Mouse (Mus musculus): ENCODE data around the gene Lif. TPM values are rescaled to one million over a fixed set of nuclear protein-coding genes. Genes with fewer than 3 reads are reported as not detected.

Lif gene
- total RNA-seq, 2 experiments from 2014 or later = 1.3 to 2.1 TPM

GRCm38 (mm10) chr11:4260463-4261187 lies 3.3 kb downstream of the Lif start:
- DNase-seq (ENCODE audit: extremely low spot score in 1 of 2, low spot score in 1 of 2) = no peak

- DNase-seq (ENCODE audit: extremely low spot score in 1 of 2, low spot score in 1 of 2) = peak in 1 of 2 experiments; percentile 63
These were observed 3.8 kb downstream of the Lif start for GRCm38 (mm10) chr11:4261188-4261494.

GRCm38 (mm10) chr11:4261969-4262368 lies 4.6 kb downstream of the Lif start:
- no peak for DNase-seq (ENCODE audit: extremely low spot score in 1 of 2, low spot score in 1 of 2)

DNA sequence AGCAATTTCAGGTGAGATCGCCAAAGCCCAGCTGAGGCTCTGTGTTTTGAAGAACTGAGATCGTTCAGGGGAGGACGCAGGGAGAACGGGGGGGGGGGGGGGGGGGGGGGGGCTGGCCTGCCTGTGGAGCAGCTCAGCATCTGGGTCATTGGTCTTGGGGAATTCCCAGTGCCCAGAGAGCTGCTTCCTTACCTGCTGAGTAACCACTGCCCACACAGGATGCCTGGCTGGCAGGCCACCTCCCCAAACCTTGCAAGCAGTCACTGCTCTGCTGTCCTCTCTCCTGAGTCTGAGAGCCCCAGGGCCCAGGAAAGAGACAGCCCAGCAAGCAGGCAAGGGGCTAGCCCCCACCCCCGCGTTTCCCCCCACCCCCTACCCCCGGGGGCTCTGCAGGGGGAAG lies 5.5 kb downstream of the Lif start:
- DNase-seq (ENCODE audit: extremely low spot score in 1 of 2, low spot score in 1 of 2) = no peak

DNA sequence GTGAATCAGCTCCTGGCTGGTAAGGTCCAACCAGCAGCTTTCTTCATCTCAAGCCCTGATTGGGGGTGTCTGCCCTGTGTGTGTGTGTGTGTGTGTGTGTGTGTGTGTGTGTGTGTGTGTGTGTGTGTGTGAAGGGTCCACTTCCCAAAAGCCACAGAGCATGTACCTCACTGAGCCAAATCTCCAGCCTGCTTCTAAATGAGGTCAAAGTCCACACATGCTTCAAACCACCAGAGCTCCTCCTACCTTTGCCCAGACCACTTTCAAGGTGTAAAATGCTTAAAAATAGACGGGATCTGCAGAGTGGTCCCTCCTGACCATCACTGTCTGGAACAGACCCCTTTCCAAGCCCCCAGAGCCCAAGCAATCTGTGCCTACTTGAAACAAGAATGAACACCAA lies 5.9 kb downstream of the Lif start:
- DNase-seq (ENCODE audit: extremely low spot score in 1 of 2, low spot score in 1 of 2) = no peak

DNA sequence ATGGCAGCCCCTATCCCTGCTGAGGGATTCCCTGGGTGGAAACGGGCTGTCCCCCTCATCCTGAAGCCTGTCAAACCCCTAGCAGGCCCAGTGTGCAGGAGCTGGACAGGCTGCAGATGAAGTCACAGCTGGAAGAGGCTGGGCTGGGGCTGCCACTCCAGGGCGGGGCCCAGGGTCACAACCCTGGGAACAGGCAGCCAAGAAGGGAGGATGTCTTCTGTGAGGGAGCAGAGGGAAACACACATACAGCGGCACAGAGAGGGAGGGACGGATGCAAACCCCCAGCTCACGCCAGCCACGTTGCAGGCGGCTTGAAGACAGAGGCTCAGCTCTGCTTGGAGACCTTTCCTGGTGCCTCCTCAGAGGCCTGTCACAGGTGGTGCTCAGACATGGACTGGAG lies 6.7 kb downstream of the Lif start:
- no peak for DNase-seq (ENCODE audit: extremely low spot score in 1 of 2, low spot score in 1 of 2)

DNA sequence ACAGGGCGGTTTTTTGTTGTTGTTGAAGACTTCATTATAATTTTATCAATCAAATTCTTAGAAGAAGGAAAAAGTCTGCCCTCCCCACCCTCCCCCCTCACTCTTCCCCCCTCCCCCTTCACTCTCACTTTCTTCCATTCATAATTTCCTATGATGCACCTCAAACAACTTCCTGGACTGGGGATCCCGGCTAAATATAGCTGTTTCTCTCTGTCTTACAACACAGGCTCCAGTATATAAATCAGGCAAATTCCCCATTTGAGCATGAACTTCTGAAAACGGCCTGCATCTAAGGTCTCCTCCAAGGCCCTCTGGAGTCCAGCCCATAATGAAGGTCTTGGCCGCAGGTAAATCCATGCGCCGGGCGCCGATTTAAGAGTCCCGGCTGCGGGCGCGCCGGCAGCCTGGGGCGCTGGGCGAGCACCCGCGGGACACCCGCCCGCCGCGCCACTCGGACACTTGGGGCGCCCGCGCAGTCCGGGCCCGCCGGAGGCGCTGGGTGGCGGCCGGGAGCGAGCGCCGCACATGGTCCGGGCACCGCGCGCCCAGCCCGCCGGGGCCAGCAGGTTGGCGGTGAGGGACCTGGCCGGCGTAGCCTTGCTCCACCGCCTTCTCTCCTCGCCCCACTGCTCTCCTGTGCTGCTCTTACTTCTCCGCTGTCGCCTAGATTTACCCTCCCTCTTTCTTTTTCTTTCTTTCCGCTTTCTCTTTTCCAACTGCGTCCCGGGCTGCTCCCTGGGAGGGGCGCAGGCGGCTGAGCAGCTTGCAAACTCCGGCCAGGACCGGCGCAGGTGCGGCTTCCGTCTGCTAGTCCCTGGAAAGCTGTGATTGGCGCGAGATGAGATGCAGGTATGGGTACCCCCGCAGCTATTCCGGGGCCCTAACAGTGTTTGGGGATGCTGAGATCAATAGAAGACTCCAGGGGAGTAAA lies 9.2 kb downstream of the Lif start:
- no peak for DNase-seq (ENCODE audit: extremely low spot score in 1 of 2, low spot score in 1 of 2)

- no peak for DNase-seq (ENCODE audit: extremely low spot score in 1 of 2, low spot score in 1 of 2)
These were observed 9.8 kb downstream of the Lif start for GRCm38 (mm10) chr11:4267202-4267578.

GRCm38 (mm10) chr11:4268500-4268899 lies 11.1 kb downstream of the Lif start:
- DNase-seq (ENCODE audit: extremely low spot score in 1 of 2, low spot score in 1 of 2) = no peak

GRCm38 (mm10) chr11:4270744-4271459 lies 13.5 kb downstream of the Lif start:
- DNase-seq (ENCODE audit: extremely low spot score in 1 of 2, low spot score in 1 of 2) = no peak

DNA sequence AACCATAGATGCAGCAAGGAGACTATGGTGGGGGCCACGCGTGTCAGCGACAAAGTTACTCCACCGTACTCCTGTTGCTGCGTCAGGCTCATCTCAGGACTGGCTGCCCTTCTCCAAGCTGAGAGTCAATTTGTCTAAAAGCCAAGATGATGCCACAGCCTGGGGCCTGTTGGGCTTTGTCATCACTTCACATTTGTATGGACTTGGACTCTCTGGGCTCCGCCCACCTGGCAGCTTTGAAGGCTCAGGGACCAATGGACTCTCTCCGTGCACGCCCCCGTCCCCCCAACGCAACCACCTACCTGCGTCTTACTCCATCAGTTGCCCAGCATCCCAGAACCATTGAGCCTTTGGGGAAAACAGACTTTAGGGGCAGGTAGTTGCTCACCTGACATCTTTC lies 14.2 kb downstream of the Lif start:
- no peak for DNase-seq (ENCODE audit: extremely low spot score in 1 of 2, low spot score in 1 of 2)

- no peak for DNase-seq (ENCODE audit: extremely low spot score in 1 of 2, low spot score in 1 of 2)
These were observed 19.1 kb downstream of the Lif start for GRCm38 (mm10) chr11:4276411-4276861.

- DNase-seq (ENCODE audit: extremely low spot score in 1 of 2, low spot score in 1 of 2) = no peak
These were observed 22.6 kb downstream of the Lif start for GRCm38 (mm10) chr11:4279909-4280308.

GRCm38 (mm10) chr11:4281852-4282251 lies 24.5 kb downstream of the Lif start:
- DNase-seq (ENCODE audit: extremely low spot score in 1 of 2, low spot score in 1 of 2) = no peak

- DNase-seq (ENCODE audit: extremely low spot score in 1 of 2, low spot score in 1 of 2) = no peak
These were observed 26.3 kb downstream of the Lif start for GRCm38 (mm10) chr11:4283627-4284026.

DNA sequence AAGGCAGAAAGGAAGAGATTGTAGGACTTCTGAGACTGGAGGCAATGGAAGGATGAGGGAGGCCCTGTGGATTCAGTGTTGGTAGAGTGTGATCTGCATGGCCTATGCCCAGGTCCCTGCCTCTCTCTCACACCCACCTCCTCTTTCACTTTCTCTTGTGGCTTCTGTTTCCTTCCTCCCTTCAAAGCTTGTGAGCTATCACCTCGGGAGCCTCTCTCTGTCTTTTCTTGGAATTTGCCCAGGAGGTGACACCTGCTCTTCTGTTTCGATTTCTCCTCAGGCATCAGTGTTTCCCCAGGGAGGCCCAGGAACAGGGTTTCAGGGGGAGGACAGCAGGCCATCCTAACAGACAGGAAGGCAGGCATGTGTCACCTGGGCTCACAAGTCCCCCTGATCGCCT lies 31.9 kb downstream of the Lif start:
- DNase-seq (ENCODE audit: extremely low spot score in 1 of 2, low spot score in 1 of 2) = no peak

GRCm38 (mm10) chr11:4291639-4292038 lies 34.3 kb downstream of the Lif start:
- peak; percentile 15 to 23 for DNase-seq (ENCODE audit: extremely low spot score in 1 of 2, low spot score in 1 of 2)

DNA sequence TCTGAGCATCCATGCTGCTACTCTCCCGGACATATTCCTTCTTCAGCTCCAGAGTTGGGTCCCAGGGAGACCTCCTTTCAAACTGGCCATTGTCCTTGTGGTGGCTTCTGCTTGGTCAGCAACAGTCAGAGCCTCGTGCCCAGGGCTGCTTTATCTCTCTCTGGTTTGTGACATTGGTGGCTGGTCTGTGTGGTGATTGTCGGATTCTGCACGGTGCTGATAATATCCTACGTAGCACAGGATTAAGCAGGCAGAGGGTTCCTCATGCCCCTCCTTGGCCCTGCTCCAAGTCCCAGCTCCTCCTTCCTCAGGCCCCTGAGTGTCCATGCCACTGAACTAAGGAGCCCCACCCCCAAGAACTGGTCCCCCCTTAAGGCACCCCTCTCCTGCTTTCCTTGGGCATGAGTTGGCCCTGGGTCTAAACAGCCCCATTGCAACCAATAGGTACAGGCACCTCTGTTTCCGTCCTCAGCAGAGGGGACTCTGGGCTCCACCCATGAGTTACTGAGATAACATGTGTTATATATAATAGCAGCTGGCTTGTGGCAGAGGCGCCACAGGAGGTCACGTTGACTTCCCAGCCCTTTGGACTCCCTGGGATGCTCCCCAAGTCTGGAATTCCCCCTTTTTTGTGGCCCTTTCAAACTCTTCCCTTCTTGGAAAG lies 35.0 kb downstream of the Lif start:
- no peak for DNase-seq (ENCODE audit: extremely low spot score in 1 of 2, low spot score in 1 of 2)

- no peak for DNase-seq (ENCODE audit: extremely low spot score in 1 of 2, low spot score in 1 of 2)
These were observed 35.5 kb downstream of the Lif start for GRCm38 (mm10) chr11:4292888-4293247.

GRCm38 (mm10) chr11:4293481-4293880 lies 36.1 kb downstream of the Lif start:
- DNase-seq (ENCODE audit: extremely low spot score in 1 of 2, low spot score in 1 of 2) = no peak

DNA sequence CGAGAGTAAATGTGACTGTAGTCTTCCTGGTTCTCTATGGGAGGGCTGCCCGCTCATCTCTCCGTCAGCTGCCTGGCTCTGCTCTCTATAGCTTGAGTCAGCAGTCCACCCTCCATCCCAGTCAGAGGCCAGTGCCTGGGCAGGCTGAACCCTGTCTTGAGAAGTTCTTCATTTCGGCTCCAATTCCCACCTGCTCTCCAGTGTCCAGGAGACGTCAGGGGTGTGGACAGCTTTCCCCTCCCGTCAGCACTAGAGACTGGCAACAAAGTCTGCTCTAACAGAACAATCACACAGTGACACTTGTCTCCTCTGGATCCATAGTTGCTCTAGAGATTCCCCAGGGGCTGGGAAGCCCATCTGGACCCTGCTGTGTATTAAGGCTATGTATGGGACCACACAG lies 36.7 kb downstream of the Lif start:
- no peak for DNase-seq (ENCODE audit: extremely low spot score in 1 of 2, low spot score in 1 of 2)
